Mouse (Mus musculus) E14TG2a.4 (cell line): ENCODE measurements around the gene Ttc25.

Experiments
- CTCF ChIP-seq: conservative IDR thresholded peaks from 2 replicates; pipeline ENCODE4 v1.5.1; 2014; ENCODE audit warnings: low read length
- NANOG ChIP-seq: IDR thresholded peaks from 2 replicates; pipeline ENCODE4 v1.6.1; 2014; ENCODE audit warnings: borderline replicate concordance, low read length, mixed read lengths
- POU5F1 ChIP-seq: IDR thresholded peaks from 2 replicates; pipeline ENCODE4 v1.6.1; 2014; ENCODE audit warnings: low read length, borderline replicate concordance

GRCm38 (mm10) chr11:100500241-100500640, 45.2 kb upstream of the Ttc25 start:
- no peak for TF ChIP-seq CTCF
- no peak for TF ChIP-seq NANOG
- TF ChIP-seq POU5F1: no peak
